Mouse (Mus musculus): Measurements from ENCODE around the gene Khdrbs2.

Khdrbs2 gene

GRCm38 (mm10) chr1:32172506-32173239, at the start of gene Khdrbs2:
Gene Khdrbs2, plus strand, starts transcription at chr1:32172714.
- in situ Hi-C loops (cut with MboI), result no loop called here

- in situ Hi-C loops (cut with MboI), result no loop called here
These were observed 2.1 kb downstream of the Khdrbs2 start for GRCm38 (mm10) chr1:32174566-32174965.

- in situ Hi-C loops (cut with MboI), result no loop called here
These were observed 27.2 kb downstream of the Khdrbs2 start for GRCm38 (mm10) chr1:32199664-32200260.

GRCm38 (mm10) chr1:32248443-32248842, 75.9 kb downstream of the Khdrbs2 start:
- in situ Hi-C loops (cut with MboI), result no loop called here

GRCm38 (mm10) chr1:32249602-32250001, 77.1 kb downstream of the Khdrbs2 start:
- in situ Hi-C loops (cut with MboI), result no loop called here

- in situ Hi-C loops (cut with MboI), result no loop called here
These were observed 77.8 kb downstream of the Khdrbs2 start for GRCm38 (mm10) chr1:32250337-32250736.

GRCm38 (mm10) chr1:32258942-32259341, 86.4 kb downstream of the Khdrbs2 start:
- in situ Hi-C loops (cut with MboI), result no loop called here

GRCm38 (mm10) chr1:32270519-32270918, 98.0 kb downstream of the Khdrbs2 start:
- in situ Hi-C loops (cut with MboI), result no loop called here

- in situ Hi-C loops (cut with MboI), result no loop called here
These were observed 122.2 kb downstream of the Khdrbs2 start for GRCm38 (mm10) chr1:32294702-32295101.

GRCm38 (mm10) chr1:32301391-32301790, 128.9 kb downstream of the Khdrbs2 start:
- in situ Hi-C loops (cut with MboI), result no loop called here

GRCm38 (mm10) chr1:32309074-32309473, 136.6 kb downstream of the Khdrbs2 start:
- in situ Hi-C loops (cut with MboI), result no loop called here

- in situ Hi-C loops (cut with MboI), result no loop called here
These were observed 137.1 kb downstream of the Khdrbs2 start for GRCm38 (mm10) chr1:32309637-32310036.

- in situ Hi-C loops (cut with MboI), result no loop called here
These were observed 166.6 kb downstream of the Khdrbs2 start for GRCm38 (mm10) chr1:32339108-32339507.

GRCm38 (mm10) chr1:32347538-32347937, 175.0 kb downstream of the Khdrbs2 start:
- in situ Hi-C loops (cut with MboI), result no loop called here

GRCm38 (mm10) chr1:32352076-32352475, 179.6 kb downstream of the Khdrbs2 start:
- in situ Hi-C loops (cut with MboI), result no loop called here

- in situ Hi-C loops (cut with MboI), result no loop called here
These were observed 191.0 kb downstream of the Khdrbs2 start for GRCm38 (mm10) chr1:32363539-32363938.

- in situ Hi-C loops (cut with MboI), result no loop called here
These were observed 225.0 kb downstream of the Khdrbs2 start for GRCm38 (mm10) chr1:32397553-32397952.

- in situ Hi-C loops (cut with MboI), result no loop called here
These were observed 235.1 kb downstream of the Khdrbs2 start for GRCm38 (mm10) chr1:32407651-32408050.

- in situ Hi-C loops (cut with MboI), result no loop called here
These were observed 255.9 kb downstream of the Khdrbs2 start for GRCm38 (mm10) chr1:32428410-32428809.

- in situ Hi-C loops (cut with MboI), result no loop called here
These were observed 257.0 kb downstream of the Khdrbs2 start for GRCm38 (mm10) chr1:32429493-32429892.

- in situ Hi-C loops (cut with MboI), result no loop called here
These were observed 258.0 kb downstream of the Khdrbs2 start for GRCm38 (mm10) chr1:32430516-32430915.

GRCm38 (mm10) chr1:32433118-32433517, 260.6 kb downstream of the Khdrbs2 start:
- in situ Hi-C loops (cut with MboI), result no loop called here

- in situ Hi-C loops (cut with MboI), result no loop called here
These were observed 271.4 kb downstream of the Khdrbs2 start for GRCm38 (mm10) chr1:32443927-32444326.

Measured in mature B cell (primary cell).